Mouse (Mus musculus): ENCODE measurements around the gene Rbms1.

DNA sequence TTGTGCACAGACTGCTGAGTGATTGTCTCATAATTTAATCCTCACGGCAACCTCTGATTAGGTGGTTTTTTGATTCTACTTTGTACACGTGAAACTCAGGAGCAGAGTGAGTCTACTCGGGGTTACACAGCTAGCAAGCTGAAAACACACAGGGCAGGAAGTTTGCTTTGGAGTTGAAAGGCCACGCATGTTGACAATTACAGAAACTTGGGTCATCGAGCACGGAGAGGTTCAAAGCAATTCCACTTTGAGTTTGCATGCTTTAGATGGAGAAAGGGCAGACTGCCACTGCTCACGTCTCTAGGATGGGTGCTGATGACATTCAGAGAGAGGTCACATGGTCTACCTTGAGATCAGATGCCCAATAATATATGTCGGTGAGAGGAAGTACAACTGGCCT lies 160.2 kb downstream of the Rbms1 start:
- TF ChIP-seq TAL1 (IDR thresholded peaks at IDR 0.05; ENCODE audit: low read length) (no peak), GATA1 (IDR thresholded peaks at IDR 0.05; ENCODE audit: low read length) (no peak)

Data from erythroblast, embryonic 14.5 days (primary cell).